Mouse (Mus musculus) lung, adult 2 months (tissue): Measurements from ENCODE around the gene Iqschfp. TPM values are rescaled to one million over a fixed set of nuclear protein-coding genes. Genes with fewer than 3 reads are reported as not detected.

Source experiments
- DNase-seq: peaks from one replicate; pipeline ENCODE4 v3.0.0; 2022
- H3K4me1 ChIP-seq: fragments of 200-500 bp; 2 replicates; pipeline ENCODE4 v1.6.1; 2011; ENCODE audit warnings: low read length; ENCODE audit not compliant: control insufficient read depth, insufficient read depth
- H3K4me3 ChIP-seq: fragments of 200-500 bp; replicated peaks from 2 replicates; pipeline ENCODE3; 2011; ENCODE audit warnings: low read depth, mild to moderate bottlenecking, control low read depth, low read length; ENCODE audit errors: extremely low read depth
- CTCF ChIP-seq: fragments of 200-500 bp; IDR thresholded peaks from 2 replicates; pipeline ENCODE4 v1.5.1; 2011; ENCODE audit warnings: mild to moderate bottlenecking, low read length, control low read depth; ENCODE audit not compliant: insufficient read depth
- POLR2A ChIP-seq: fragments of 200-500 bp; IDR thresholded peaks from 2 replicates; pipeline ENCODE4 v1.6.1; 2011; ENCODE audit warnings: low read depth, mild to moderate bottlenecking, control low read depth, low read length, borderline replicate concordance; ENCODE audit errors: extremely low read depth
- WGBS: fragments of 180-500 bp; shearing (Covaris S2); methylation state at CpG from one replicate; pipeline ENCODE4 v1.1.7; 2018; 5-methylcytosine and 5-hydroxymethylcytosine counted together
- polyA plus RNA-seq: library from polyadenylated mRNA; depleted of rRNA; stranded (reverse); fragments of >200 nt; gene quantifications from 2 replicates; pipeline ENCODE4 v1.2.3, GENCODE M21; 2012

Iqschfp gene
- polyA plus RNA-seq, 1 experiment: not detected

DNA sequence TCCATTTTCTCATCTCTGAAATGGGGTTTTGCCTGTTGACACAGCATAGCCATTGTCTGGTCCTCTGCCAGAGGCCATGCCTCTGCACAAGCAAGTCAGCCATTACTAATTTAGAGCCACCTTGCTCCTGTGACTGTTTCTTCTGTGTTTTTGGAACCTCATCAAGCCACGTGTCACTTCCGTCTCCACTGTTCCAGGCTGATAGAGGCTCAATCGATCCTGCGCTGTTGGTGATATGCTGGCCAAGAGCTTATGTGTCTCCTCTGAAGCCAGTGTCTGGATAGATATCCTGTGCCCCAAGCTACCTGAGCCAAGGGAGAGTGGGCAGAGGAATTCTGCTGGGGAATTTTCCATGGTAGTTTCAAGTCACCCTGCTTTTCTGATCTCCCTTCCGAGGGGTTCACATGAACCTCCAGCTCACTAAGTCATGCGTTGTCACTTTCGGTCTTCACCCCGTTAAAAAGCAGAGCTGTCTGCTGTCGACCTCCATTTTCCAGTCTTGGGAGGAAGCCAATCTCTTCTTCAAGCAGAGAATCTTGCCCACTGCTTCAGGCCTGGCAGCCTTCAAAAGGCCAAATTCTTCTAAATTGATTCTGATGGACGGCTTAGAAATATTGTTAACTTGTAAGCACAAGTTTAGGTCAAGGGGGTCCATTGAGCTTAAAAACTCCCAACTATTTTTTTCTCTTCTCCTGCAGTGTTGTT, 683.8 kb downstream of the Iqschfp start:
- no peak for DNase-seq
- 71% methylated on average over 10 of the region's 10 CpGs for WGBS
- peaks cover 10% of the 10 kb centered on the region for H3K4me1 ChIP-seq
- no peak overlapping the region for H3K4me3 ChIP-seq
- no peak for TF ChIP-seq POLR2A
- TF ChIP-seq CTCF: no peak

DNA sequence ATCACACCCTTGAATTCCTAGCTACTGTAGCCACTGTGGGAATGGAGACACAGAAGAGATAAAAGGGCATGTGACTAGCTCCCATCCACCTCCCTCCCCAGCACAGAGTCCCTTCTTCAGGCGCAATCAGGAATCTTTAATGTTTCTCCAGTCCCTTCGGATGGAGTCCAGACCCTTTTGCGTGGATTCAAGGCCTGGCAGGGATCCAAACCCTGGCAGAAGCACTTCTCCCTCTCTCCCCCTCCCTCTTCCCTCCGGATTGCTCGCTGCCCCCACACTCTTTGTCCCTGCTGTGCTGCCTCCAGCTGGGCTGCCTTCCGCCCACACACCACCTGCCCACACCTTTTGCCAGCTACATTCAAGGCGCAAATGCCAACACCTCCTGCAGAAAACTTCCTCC, 684.4 kb downstream of the Iqschfp start:
- DNase-seq: no peak
- 32% methylated on average over 7 of the region's 7 CpGs for WGBS

DNA sequence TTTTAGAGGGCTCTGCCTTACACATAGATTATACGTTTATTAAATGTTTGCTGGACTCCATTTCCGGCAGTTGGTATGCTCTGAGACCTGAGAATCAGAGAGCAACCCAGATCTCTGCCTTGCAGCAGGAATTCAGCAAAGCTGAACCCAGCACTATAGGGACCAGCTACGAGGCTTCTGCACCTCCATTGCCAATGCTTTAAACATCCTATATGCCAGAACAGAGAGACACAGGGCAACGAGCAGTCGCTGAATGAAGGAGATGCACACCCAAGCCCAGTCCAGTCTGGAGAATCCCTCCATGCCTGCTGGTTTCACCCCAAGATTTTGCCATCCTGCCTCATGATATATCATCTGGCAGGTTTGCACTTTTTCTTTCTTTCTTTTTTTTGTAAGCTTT, 684.9 kb downstream of the Iqschfp start:
- WGBS: 78% methylated on average over 5 of the region's 5 CpGs
- H3K4me1 ChIP-seq: peaks cover 10% of the 10 kb centered on the region
- no peak for DNase-seq
- TF ChIP-seq POLR2A (no peak), CTCF (no peak)
- no peak overlapping the region for H3K4me3 ChIP-seq

More for the DNA sequence above, 684.4 kb downstream of the Iqschfp start:
- Histone ChIP-seq H3K4me3 (no peak overlapping the region), H3K4me1 (peaks cover 10% of the 10 kb centered on the region)
- TF ChIP-seq CTCF (no peak), POLR2A (no peak)

DNA sequence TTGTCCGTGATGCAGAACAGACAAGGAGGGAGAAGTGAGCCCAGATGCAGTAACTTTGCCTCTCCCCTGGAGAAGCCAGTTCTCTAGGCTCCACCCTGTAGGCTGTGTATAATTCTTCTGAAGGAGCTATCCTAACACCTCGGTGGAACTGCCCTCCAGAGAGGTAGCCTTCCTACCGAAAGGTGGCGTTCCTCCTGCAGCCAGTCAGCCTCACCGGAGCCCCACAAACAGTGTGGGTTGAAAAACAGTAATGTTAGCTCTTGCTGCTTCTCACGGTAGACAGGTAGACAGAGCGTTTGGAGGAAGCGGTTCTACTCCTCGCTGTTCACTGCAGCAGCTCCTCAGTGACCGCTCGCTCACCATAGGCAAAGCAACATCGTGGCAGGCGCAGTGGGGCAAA, 689.6 kb downstream of the Iqschfp start:
- WGBS: 83% methylated on average over 13 of the region's 13 CpGs
- TF ChIP-seq CTCF: no peak
- TF ChIP-seq POLR2A: no peak
- DNase-seq: no peak
- no peak overlapping the region for H3K4me3 ChIP-seq
- peaks cover 5% of the 10 kb centered on the region; the same call in 1 of the 2 replicates for H3K4me1 ChIP-seq

DNA sequence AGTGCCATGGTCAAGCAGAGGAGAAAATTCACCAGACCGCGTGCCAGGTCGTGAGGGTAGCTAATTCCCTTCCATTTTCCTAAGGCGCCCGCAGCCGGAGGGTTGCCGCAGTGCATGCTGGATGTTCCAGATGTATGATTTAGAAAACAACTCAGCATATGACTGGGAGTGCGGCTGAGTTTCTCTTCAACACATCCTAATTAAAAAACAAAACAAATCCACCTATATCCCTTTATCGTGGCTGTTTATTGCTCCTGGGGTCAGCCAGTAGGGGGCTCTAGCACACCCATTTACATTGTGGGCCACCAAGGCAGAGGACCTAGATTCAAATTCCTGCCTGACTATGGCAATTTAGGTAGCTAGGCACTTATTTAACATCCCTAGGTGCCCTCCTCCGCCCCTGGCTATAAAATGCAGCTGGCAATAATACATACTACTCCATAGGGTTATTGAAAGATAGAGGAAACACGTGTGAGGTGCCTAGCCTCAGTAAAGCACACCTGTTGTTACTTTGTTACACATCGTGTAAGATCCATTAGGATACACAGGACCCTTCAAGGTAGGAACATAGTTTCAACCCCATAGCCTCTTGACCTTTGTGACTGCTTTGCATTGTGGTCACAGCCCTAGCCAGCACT, 690.2 kb downstream of the Iqschfp start:
- peak; percentile 25; the same call in 1 of the 2 replicates for TF ChIP-seq CTCF
- no peak for TF ChIP-seq POLR2A
- WGBS: 79% methylated on average over 12 of the region's 12 CpGs
- H3K4me1 ChIP-seq: peaks cover 5% of the 10 kb centered on the region; the same call in 1 of the 2 replicates
- no peak overlapping the region for H3K4me3 ChIP-seq
- no peak for DNase-seq

DNA sequence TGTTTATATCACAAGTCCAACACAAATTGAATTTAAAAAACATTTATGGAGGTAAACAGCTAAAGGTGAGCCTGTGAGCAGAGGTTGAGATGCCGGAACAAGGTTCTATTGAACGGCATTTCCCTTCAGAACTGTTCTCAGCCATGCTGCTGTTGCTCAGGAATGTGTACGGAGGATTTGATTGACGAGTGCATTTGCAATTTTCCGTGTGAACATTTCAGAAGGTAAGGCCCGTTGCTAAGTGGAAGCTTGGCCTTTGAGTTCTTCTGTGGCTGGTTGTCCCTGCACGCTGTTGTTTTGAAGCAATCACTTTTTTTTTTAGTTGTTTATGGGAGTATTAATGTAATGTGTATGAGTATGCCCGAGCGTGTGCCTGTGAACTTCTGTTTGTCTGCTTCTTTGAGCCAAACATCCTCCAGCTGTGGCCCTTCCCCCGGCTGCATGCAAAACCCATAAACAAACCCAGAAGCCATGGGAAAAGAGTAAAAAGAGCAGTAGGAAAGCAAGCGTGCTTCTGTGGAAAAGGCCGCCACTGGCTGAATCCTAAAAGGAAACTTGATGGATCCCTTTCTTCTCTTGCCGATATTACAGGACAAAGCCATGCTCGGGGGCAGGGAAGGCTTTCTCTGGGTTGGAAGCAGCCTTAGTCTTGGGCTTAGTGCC, 691.1 kb downstream of the Iqschfp start:
- DNase-seq: no peak
- no peak overlapping the region for H3K4me3 ChIP-seq
- peaks cover 5% of the 10 kb centered on the region; the same call in 1 of the 2 replicates for H3K4me1 ChIP-seq
- WGBS: 20% methylated on average over 14 of the region's 14 CpGs
- no peak for TF ChIP-seq POLR2A
- TF ChIP-seq CTCF: no peak

DNA sequence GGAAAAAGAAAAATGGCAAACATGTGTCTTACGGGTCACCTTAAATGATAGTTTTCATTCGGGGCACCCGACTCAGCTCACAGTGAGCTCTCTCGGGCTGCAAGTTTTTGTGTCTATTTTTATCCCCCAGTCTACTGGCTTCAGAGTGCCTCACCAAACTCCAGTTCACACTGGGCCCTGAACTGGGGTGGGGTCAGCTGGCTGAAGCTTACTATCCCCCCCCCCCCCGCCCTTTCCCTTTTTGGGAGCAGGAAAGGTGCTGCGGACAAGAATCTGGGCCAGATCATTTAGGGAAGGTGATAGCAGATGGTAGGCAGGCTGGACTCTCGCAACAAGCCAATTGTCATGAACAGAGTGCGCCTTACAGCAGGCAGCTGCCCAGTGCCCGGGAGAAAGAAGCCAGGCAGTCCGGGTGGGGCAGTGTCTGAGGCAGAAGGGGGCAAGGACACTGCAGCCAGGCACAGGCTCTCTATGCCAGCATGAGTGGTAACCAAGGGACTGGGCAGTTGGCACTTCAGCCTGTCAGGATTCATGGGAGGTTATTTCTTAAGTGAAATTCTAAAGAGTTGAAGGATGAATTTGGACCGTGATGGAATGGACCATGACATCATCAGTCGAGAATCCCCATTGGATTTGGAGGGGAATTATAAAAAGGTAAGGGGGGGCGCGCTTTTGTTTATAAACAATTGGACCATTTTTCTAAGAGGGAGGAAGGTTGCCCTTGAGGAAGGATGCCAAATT, 691.9 kb downstream of the Iqschfp start:
- peak overlapping the region; percentile 54 for H3K4me3 ChIP-seq
- DNase-seq: no peak
- peaks cover 5% of the 10 kb centered on the region; the same call in 1 of the 2 replicates for H3K4me1 ChIP-seq
- 37% methylated on average over 14 of the region's 14 CpGs for WGBS
- TF ChIP-seq CTCF: no peak
- peak; percentile 27; the same call in 1 of the 2 replicates for TF ChIP-seq POLR2A

DNA sequence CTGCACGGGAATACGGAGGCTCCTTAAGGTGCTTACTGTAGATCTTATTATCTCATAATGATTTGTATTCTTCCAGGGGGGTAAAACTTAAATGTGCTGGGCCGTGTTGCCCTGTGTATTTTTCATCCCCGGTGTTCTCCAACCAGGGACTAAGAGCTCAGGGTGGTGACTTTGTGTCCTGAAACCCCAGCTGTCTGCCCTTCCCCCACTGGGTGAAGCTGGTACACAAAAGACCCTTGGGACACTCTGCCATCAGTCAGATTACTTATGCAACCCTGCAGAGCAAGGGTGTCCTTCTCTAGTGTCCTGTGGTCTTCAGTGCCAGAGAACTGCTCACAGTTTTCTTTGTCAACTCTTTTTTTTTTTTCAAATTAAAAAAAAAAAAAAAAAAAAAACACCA, 693.2 kb downstream of the Iqschfp start:
- no peak for TF ChIP-seq POLR2A
- TF ChIP-seq CTCF: no peak
- Histone ChIP-seq H3K4me3 (no peak overlapping the region), H3K4me1 (peaks cover 7% of the 10 kb centered on the region; the same call in 1 of the 2 replicates)
- 76% methylated on average over 4 of the region's 4 CpGs for WGBS
- no peak for DNase-seq

DNA sequence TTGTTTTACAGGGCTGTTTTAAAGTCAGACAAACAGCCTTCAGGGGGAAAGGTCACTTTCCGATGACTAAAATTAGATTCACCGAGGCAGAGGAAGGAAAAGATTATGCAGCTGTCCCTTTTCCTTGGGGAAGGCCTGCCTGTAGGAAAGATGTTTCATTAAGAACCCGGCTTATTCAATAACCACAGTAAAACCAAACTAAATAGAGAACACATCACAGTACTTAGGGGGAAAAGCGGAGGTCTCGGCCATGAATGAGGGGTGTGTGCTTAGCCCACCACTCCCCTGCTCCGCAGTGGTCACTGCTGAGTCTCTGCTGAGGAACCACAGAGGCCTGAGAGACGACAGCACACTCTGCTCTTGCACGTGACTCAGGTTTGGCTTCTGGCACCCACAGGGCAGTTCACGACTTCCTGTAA, 694.6 kb downstream of the Iqschfp start:
- Histone ChIP-seq H3K4me3 (no peak overlapping the region), H3K4me1 (peaks cover 10% of the 10 kb centered on the region)
- TF ChIP-seq CTCF (no peak), POLR2A (no peak)
- DNase-seq: no peak
- WGBS: 37% methylated on average over 9 of the region's 9 CpGs
